Mouse (Mus musculus) forebrain, postnatal 0 days (tissue): ENCODE measurements around the gene Gm37240. TPM values are rescaled to one million over a fixed set of nuclear protein-coding genes. Genes with fewer than 3 reads are reported as not detected.

Source experiments
- ATAC-seq: fragments of 200-750 bp; cut with Nextera tagmentation; 2 replicates; pipeline ENCODE4 v1.8.0; 2017; ENCODE audit warnings: mild to moderate bottlenecking, moderate library complexity
- DNase-seq: peaks from one replicate; pipeline ENCODE4 v3.0.0-alpha.2; 2015
- H3K27ac ChIP-seq: fragments of 300-500 bp; sonication (generic); 2 replicates; pipeline ENCODE4 v1.5.1; 2014; ENCODE audit warnings: low read depth, mild to moderate bottlenecking, antibody characterized with exemption, low read length, moderate library complexity, mixed read lengths
- H3K27me3 ChIP-seq: fragments of 300-500 bp; sonication (generic); 2 replicates; pipeline ENCODE4 v1.6.1; 2014; ENCODE audit warnings: mild to moderate bottlenecking, low read length, mixed read lengths; ENCODE audit not compliant: insufficient read depth
- H3K36me3 ChIP-seq: fragments of 300-500 bp; sonication (generic); 2 replicates; pipeline ENCODE4 v1.6.1; 2014; ENCODE audit warnings: mild to moderate bottlenecking, moderate library complexity; ENCODE audit not compliant: insufficient read depth
- H3K4me1 ChIP-seq: fragments of 300-500 bp; sonication (generic); 2 replicates; pipeline ENCODE4 v1.6.1; 2014; ENCODE audit warnings: antibody characterized with exemption; ENCODE audit not compliant: insufficient read depth
- H3K4me2 ChIP-seq: fragments of 300-500 bp; sonication (generic); 2 replicates; pipeline ENCODE4 v1.6.1; 2014; ENCODE audit warnings: low read depth, mild to moderate bottlenecking, moderate library complexity
- H3K4me3 ChIP-seq: fragments of 300-500 bp; sonication (generic); 2 replicates; pipeline ENCODE4 v1.5.1; 2014; ENCODE audit warnings: low read depth, low read length, mixed read lengths
- H3K9ac ChIP-seq: fragments of 300-500 bp; sonication (generic); 2 replicates; pipeline ENCODE4 v1.6.1; 2014; ENCODE audit warnings: mild to moderate bottlenecking
- H3K9me3 ChIP-seq: fragments of 300-500 bp; sonication (generic); 2 replicates; pipeline ENCODE4 v1.6.1; 2016; ENCODE audit warnings: low read length
- CTCF ChIP-seq: sonication (generic); IDR thresholded peaks from 2 replicates; pipeline ENCODE4 v1.5.1; 2016; ENCODE audit warnings: antibody characterized with exemption, control low read depth, low read depth
- WGBS: fragments of 180-500 bp; shearing (Covaris S2); extraction: QIAGEN DNeasy Blood & Tissue Kit; methylation state at CpG from one replicate; pipeline ENCODE4 v1.1.7; 2014; 5-methylcytosine and 5-hydroxymethylcytosine counted together
- polyA plus RNA-seq: library from polyadenylated mRNA; unstranded; fragments of >200 nt; fragmentation: Nextera tagmentation; extraction: Ambion mirVana; gene quantifications from 2 replicates; pipeline ENCODE4 v1.2.1, GENCODE M21; 2015
- total RNA-seq: library from RNA; depleted of rRNA; stranded (reverse); fragments of >200 nt; gene quantifications from 2 replicates; pipeline ENCODE4 v1.2.3, GENCODE M21; 2014

The Gm37240 gene
- total and polyA plus RNA-seq, 2 experiments from 2014 or later, result 0.67 to 1.2 TPM

GRCm38 (mm10) chr3:85493796-85494195, 393.5 kb downstream of the Gm37240 start:
- Histone ChIP-seq H3K36me3 (no peaks in the 10 kb centered on the region), H3K4me3 (no peak overlapping the region), H3K27me3 (no peaks in the 10 kb centered on the region), H3K4me1 (0 out of 2 replicates have a peak, but pooled peaks cover 4% of the 10 kb centered on the region), H3K9me3 (no peaks in the 10 kb centered on the region), H3K9ac (no peak overlapping the region), H3K27ac (no peak overlapping the region), H3K4me2 (no peak overlapping the region)
- DNase-seq (no peak), ATAC-seq (no peak)
- no peak for TF ChIP-seq CTCF
- 82% methylated on average over 8 of the region's 8 CpGs for WGBS

GRCm38 (mm10) chr3:85490204-85490603, 397.1 kb downstream of the Gm37240 start:
- Histone ChIP-seq H3K27me3 (no peaks in the 10 kb centered on the region), H3K9me3 (no peaks in the 10 kb centered on the region), H3K9ac (no peak overlapping the region), H3K4me2 (no peak overlapping the region), H3K36me3 (no peaks in the 10 kb centered on the region), H3K4me1 (no peaks in the 10 kb centered on the region), H3K4me3 (no peak overlapping the region), H3K27ac (no peak overlapping the region)
- no peak for DNase-seq
- no peak for TF ChIP-seq CTCF
- WGBS, result 81% methylated on average over 3 of the region's 3 CpGs
- no peak for ATAC-seq

- no peaks in the 10 kb centered on the region for H3K9me3 ChIP-seq
- no peak overlapping the region for H3K9ac ChIP-seq
- H3K4me2 ChIP-seq, result no peak overlapping the region
- 68% methylated on average over 6 of the region's 6 CpGs for WGBS
- no peaks in the 10 kb centered on the region for H3K36me3 ChIP-seq
- no peak for ATAC-seq
- TF ChIP-seq CTCF, result no peak
- H3K4me1 ChIP-seq, result no peaks in the 10 kb centered on the region
- H3K27me3 ChIP-seq, result no peaks in the 10 kb centered on the region
- no peak overlapping the region for H3K27ac ChIP-seq
- DNase-seq, result no peak
- H3K4me3 ChIP-seq, result no peak overlapping the region
Measured at GRCm38 (mm10) chr3:85487379-85487778, 399.9 kb downstream of the Gm37240 start.

DNA sequence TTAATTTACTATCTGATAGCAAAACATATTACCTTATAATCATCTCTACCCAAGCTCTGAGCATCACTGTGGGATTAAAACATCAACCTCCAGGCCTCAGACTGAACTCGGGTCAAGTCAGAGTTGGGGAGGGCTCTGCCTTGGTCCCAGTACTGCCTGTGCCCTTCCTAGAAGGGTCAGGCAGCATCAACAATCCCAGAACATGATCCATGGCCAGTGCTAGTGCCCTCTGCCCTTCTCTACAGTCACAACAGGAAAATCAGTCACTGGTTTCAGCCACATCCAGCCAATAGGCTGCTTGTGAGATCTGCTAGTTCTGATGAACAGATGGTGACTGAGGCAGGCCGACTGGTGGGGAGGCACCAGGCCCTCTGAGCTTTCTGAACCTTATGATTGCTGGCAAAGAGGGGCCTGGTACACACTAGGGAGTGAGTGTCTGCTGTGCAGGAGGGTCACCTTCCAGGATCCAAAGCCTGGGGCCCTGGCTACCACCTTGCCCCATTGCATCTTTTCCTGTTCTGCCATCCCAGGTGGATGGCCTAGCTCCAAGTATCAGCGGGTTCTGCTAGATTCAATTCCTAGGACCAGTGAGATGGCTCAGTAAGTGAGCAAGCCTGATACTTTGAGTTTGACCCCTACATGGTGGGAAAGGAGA, 401.7 kb downstream of the Gm37240 start:
- Histone ChIP-seq H3K4me2 (no peak overlapping the region), H3K27me3 (no peaks in the 10 kb centered on the region), H3K4me3 (no peak overlapping the region), H3K9me3 (no peaks in the 10 kb centered on the region), H3K27ac (no peak overlapping the region), H3K4me1 (no peaks in the 10 kb centered on the region), H3K36me3 (no peaks in the 10 kb centered on the region), H3K9ac (no peak overlapping the region)
- DNase-seq (no peak), ATAC-seq (no peak)
- TF ChIP-seq CTCF, result no peak
- WGBS, result 73% methylated on average over 3 of the region's 3 CpGs

DNA sequence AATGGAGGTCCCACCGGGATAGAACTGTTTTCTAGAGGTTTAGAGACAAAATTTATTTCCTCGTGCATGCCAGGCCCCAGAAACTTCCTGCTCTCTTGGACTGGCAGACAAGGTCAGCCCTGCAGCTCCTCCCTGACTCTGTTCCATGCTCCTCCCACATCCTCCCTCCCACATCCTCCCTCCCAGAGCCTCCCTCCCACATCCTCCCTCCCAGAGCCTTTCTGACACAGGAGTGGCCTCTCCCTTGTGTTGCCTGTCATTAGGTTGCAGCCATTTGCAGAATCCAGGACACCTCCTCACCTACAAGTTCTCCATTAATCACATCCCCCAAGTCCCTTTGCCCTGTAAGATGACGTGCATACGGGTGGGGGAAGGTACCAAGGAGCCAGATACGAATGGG, 404.7 kb downstream of the Gm37240 start:
- WGBS, result 53% methylated on average over 5 of the region's 5 CpGs
- DNase-seq, result no peak
- TF ChIP-seq CTCF, result no peak

DNA sequence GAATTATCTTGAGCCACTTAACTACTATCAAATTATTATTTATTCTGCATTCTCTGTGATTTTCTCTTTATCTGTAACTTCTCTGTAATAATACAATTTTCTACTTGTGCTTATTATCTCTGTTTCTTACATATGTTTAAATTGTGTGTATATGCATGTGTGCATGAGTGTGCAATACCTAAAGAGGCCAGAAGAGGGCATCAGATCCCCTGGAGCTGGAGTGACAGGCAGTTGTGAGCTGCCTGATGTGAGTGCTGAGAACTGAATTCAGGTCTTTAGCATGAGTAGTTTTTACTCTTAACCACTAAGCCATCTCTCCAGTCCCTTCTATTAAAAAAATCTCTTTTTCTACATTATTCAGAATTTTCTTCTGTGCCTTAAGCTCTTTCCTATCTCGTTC, 406.7 kb downstream of the Gm37240 start:
- Histone ChIP-seq H3K4me1 (no peaks in the 10 kb centered on the region), H3K9me3 (no peaks in the 10 kb centered on the region), H3K27me3 (no peaks in the 10 kb centered on the region), H3K27ac (no peak overlapping the region), H3K9ac (no peak overlapping the region), H3K4me2 (no peak overlapping the region), H3K4me3 (no peak overlapping the region), H3K36me3 (no peaks in the 10 kb centered on the region)
- peak; percentile 26; the same call in 1 of the 2 replicates for TF ChIP-seq CTCF
- ATAC-seq (no peak), DNase-seq (no peak)
- 88% methylated on average over 1 of the region's 1 CpGs for WGBS

More for the DNA sequence above, 404.7 kb downstream of the Gm37240 start:
- Histone ChIP-seq H3K27me3 (no peaks in the 10 kb centered on the region), H3K9ac (no peak overlapping the region), H3K27ac (no peak overlapping the region), H3K4me1 (no peaks in the 10 kb centered on the region), H3K36me3 (no peaks in the 10 kb centered on the region), H3K9me3 (no peaks in the 10 kb centered on the region), H3K4me3 (no peak overlapping the region), H3K4me2 (no peak overlapping the region)
- ATAC-seq, result no peak

DNA sequence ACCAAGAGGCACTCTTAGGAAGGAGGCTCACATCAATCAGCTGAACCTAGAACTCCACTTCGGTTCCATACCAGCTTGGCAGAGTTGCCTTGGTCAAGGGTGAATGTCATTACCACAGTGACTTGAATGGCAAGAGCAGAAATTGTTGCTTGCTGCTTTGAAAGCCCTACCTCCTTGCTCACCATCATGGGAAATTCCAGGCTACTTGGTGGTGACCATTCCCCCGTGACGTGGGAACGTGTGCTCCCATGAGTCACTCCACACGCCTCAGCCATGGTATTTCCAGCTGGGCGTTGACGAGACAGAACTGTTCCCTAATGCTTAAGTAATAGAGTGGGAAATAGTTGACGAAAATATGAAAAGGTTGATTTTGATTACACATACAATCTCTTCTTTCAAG, 408.6 kb downstream of the Gm37240 start:
- Histone ChIP-seq H3K9ac (no peak overlapping the region), H3K4me2 (no peak overlapping the region), H3K27ac (no peak overlapping the region), H3K27me3 (no peaks in the 10 kb centered on the region), H3K4me3 (no peak overlapping the region), H3K36me3 (no peaks in the 10 kb centered on the region), H3K4me1 (no peaks in the 10 kb centered on the region), H3K9me3 (no peaks in the 10 kb centered on the region)
- DNase-seq (no peak), ATAC-seq (no peak)
- no peak for TF ChIP-seq CTCF
- WGBS, result 93% methylated on average over 8 of the region's 8 CpGs
